Mouse (Mus musculus): ENCODE data around the gene Zfp36l2. TPM values are rescaled to one million over a fixed set of nuclear protein-coding genes. Genes with fewer than 3 reads are reported as not detected.

Gene Zfp36l2
- total and polyA plus RNA-seq, 3 experiments, result 68.5 to 174 (median 93.6) TPM

GRCm38 (mm10) chr17:84195835-84196234 lies 8.1 kb upstream of the Zfp36l2 start:
- Histone ChIP-seq H3K9me3 (replicated peaks; ENCODE audit: insufficient read depth, low read length) (no peaks in the 10 kb centered on the region), H3K79me2 (ENCODE audit: control insufficient read depth, insufficient read depth, low read length, poor library complexity) (no peaks in the 10 kb centered on the region), H3K27ac (ENCODE audit: control insufficient read depth, low read depth, low read length) (no peak overlapping the region), H3K27me3 (ENCODE audit: control insufficient read depth in 1 of 2, insufficient read depth in 2 of 2, low read length in 2 of 2) (no peaks in the 10 kb centered on the region), H3K36me3 (ENCODE audit: control insufficient read depth in 1 of 2, insufficient read depth in 2 of 2, low read length in 2 of 2) (no peaks in the 10 kb centered on the region; a peak in 1 of 4 replicates), H3K9ac (ENCODE audit: control insufficient read depth, low read depth, low read length, poor library complexity, severe bottlenecking) (no peak overlapping the region), H3K4me1 (ENCODE audit: control insufficient read depth in 1 of 2, insufficient read depth in 2 of 2, low read length in 2 of 2) (no peaks in the 10 kb centered on the region), H3K4me3 (ENCODE audit: control insufficient read depth in 1 of 2, insufficient read depth in 1 of 2, low read depth in 2 of 2, low read length in 2 of 2) (no peak overlapping the region)
- no peak for DNase-seq (ENCODE audit: low read depth, low spot score)
- TF ChIP-seq ZNF384 (IDR thresholded peaks at IDR 0.05; ENCODE audit: low read depth, low read length), result no peak
- no peak for TF ChIP-seq ZKSCAN1 (IDR thresholded peaks at IDR 0.05; ENCODE audit: low read depth, low read length)
- no peak for TF ChIP-seq KAT2A (conservative IDR thresholded peaks at IDR 0.05; ENCODE audit: low read depth, low read length)
- TF ChIP-seq E2F4 (IDR thresholded peaks at IDR 0.05; ENCODE audit: borderline replicate concordance, low read depth, low read length), result no peak
- no peak for TF ChIP-seq POLR2AphosphoS5 (IDR thresholded peaks at IDR 0.05; ENCODE audit: borderline replicate concordance, low read depth, low read length)
- no peak for TF ChIP-seq UBTF (IDR thresholded peaks at IDR 0.05; ENCODE audit: borderline replicate concordance, insufficient read depth, low read depth, low read length)
- no peak for TF ChIP-seq MYC (IDR thresholded peaks at IDR 0.05; ENCODE audit: low read depth, low read length)
- TF ChIP-seq MEF2A (IDR thresholded peaks at IDR 0.05; ENCODE audit: extremely low read depth, insufficient replicate concordance, low read depth, low read length, poor library complexity, severe bottlenecking), result no peak
- TF ChIP-seq ELF1 (IDR thresholded peaks at IDR 0.05; ENCODE audit: low read depth, low read length), result no peak
- TF ChIP-seq JUND (IDR thresholded peaks at IDR 0.05; ENCODE audit: low read depth, low read length), result no peak
- TF ChIP-seq NRF1 (IDR thresholded peaks at IDR 0.05; ENCODE audit: insufficient read depth, low read depth, low read length, poor library complexity, severe bottlenecking), result no peak
- no peak for TF ChIP-seq MAZ (IDR thresholded peaks at IDR 0.05; ENCODE audit: low read depth, low read length)
- no peak for TF ChIP-seq USF1 (IDR thresholded peaks at IDR 0.05; ENCODE audit: low read depth, low read length)
- no peak for TF ChIP-seq MXI1 (IDR thresholded peaks at IDR 0.05; ENCODE audit: low read depth, low read length)
- no peak for TF ChIP-seq TCF12 (IDR thresholded peaks at IDR 0.05; ENCODE audit: low read depth, low read length)

- H3K4me3 ChIP-seq (ENCODE audit: control insufficient read depth in 1 of 2, insufficient read depth in 1 of 2, low read depth in 2 of 2, low read length in 2 of 2), result no peak overlapping the region
- no peak overlapping the region for H3K27ac ChIP-seq (ENCODE audit: control insufficient read depth, low read depth, low read length)
- TF ChIP-seq E2F4 (IDR thresholded peaks at IDR 0.05; ENCODE audit: borderline replicate concordance, low read depth, low read length) (no peak), HCFC1 (IDR thresholded peaks at IDR 0.05; ENCODE audit: low read depth, low read length) (no peak), CHD1 (IDR thresholded peaks at IDR 0.05; ENCODE audit: low read depth, low read length) (no peak), POLR2AphosphoS2 (IDR thresholded peaks at IDR 0.05; ENCODE audit: low read length) (no peak), NRF1 (IDR thresholded peaks at IDR 0.05; ENCODE audit: insufficient read depth, low read depth, low read length, poor library complexity, severe bottlenecking) (no peak), KAT2A (conservative IDR thresholded peaks at IDR 0.05; ENCODE audit: low read depth, low read length) (no peak), CHD2 (IDR thresholded peaks at IDR 0.05; ENCODE audit: low read length) (no peak), EP300 (IDR thresholded peaks at IDR 0.05; ENCODE audit: low read depth in 1 of 2, low read length in 2 of 2) (no peak), RAD21 (IDR thresholded peaks at IDR 0.05; ENCODE audit: low read depth, low read length) (no peak), ZKSCAN1 (IDR thresholded peaks at IDR 0.05; ENCODE audit: low read depth, low read length) (no peak), SMC3 (IDR thresholded peaks at IDR 0.05; ENCODE audit: low read depth, low read length) (no peak), MAX (IDR thresholded peaks at IDR 0.05; ENCODE audit: low read length) (no peak), ZNF384 (IDR thresholded peaks at IDR 0.05; ENCODE audit: low read depth, low read length) (no peak), USF2 (IDR thresholded peaks at IDR 0.05; ENCODE audit: borderline replicate concordance in 1 of 2, insufficient read depth in 1 of 2, low read depth in 1 of 2, low read length in 2 of 2) (no peak)
- peaks cover 4% of the 10 kb centered on the region for H3K79me2 ChIP-seq (ENCODE audit: control insufficient read depth, insufficient read depth, low read length, poor library complexity)
- H3K9ac ChIP-seq (ENCODE audit: control insufficient read depth, low read depth, low read length, poor library complexity, severe bottlenecking), result no peak overlapping the region
- H3K36me3 ChIP-seq (ENCODE audit: control insufficient read depth in 1 of 2, insufficient read depth in 2 of 2, low read length in 2 of 2), result peaks cover 0 to 6% of the 10 kb centered on the region in 2 experiments; a peak in 2 of 4 replicates
- no peak for DNase-seq (ENCODE audit: low read depth, low spot score)
- no peaks in the 10 kb centered on the region for H3K27me3 ChIP-seq (ENCODE audit: control insufficient read depth in 1 of 2, insufficient read depth in 2 of 2, low read length in 2 of 2)
- H3K4me1 ChIP-seq (ENCODE audit: control insufficient read depth in 1 of 2, insufficient read depth in 2 of 2, low read length in 2 of 2), result peaks cover 4 to 8% of the 10 kb centered on the region in 2 experiments
- H3K9me3 ChIP-seq (replicated peaks; ENCODE audit: insufficient read depth, low read length), result no peaks in the 10 kb centered on the region
Observed at GRCm38 (mm10) chr17:84195003-84195395, 7.3 kb upstream of the Zfp36l2 start.
